Mouse (Mus musculus) bone marrow, adult 2 months (tissue): ENCODE data around the gene Ppp3ca.

Source experiments
- CTCF ChIP-seq: fragments of 200-500 bp; IDR thresholded peaks from 2 replicates; pipeline ENCODE4 v1.5.1; 2011; ENCODE audit warnings: low read length, control low read depth; ENCODE audit not compliant: control insufficient read depth, insufficient read depth
- POLR2A ChIP-seq: fragments of 200-500 bp; IDR thresholded peaks from 2 replicates; pipeline ENCODE4 v1.6.1; 2011; ENCODE audit warnings: low read depth, mild to moderate bottlenecking, control low read depth, low read length, borderline replicate concordance; ENCODE audit not compliant: control insufficient read depth

DNA sequence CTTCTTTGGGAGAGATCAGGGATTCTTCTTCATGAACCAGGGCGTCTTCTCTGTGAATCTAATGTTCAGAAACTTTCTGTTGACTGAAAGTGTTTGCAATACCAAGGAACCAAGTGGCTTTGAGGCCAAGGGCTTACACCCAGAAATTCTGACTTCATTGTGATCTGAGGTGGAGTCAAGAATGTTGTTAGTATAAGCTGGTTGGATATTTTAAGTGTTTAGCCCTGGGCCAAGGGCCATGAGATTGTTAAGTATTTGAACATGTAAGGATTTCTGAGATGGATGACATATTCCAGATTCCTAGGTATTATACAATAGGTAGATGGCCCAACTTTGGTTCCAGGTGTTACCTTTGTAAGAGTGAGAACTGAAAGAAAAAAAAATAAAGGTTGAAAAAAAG is 68.5 kb downstream of the Ppp3ca start:
- TF ChIP-seq CTCF (no peak), POLR2A (no peak)
